Mouse (Mus musculus) brain, embryonic 18.5 days (tissue): ENCODE results near the gene Bahcc1.
A peak's percentile ranks its signal among the peaks of the same experiment; 100 is the strongest.

ENCODE experiments used
- DNase-seq: peaks from one replicate; pipeline ENCODE4 v3.0.0-alpha.2; 2012; ENCODE audit warnings: low read depth, low spot score

Gene Bahcc1

DNA sequence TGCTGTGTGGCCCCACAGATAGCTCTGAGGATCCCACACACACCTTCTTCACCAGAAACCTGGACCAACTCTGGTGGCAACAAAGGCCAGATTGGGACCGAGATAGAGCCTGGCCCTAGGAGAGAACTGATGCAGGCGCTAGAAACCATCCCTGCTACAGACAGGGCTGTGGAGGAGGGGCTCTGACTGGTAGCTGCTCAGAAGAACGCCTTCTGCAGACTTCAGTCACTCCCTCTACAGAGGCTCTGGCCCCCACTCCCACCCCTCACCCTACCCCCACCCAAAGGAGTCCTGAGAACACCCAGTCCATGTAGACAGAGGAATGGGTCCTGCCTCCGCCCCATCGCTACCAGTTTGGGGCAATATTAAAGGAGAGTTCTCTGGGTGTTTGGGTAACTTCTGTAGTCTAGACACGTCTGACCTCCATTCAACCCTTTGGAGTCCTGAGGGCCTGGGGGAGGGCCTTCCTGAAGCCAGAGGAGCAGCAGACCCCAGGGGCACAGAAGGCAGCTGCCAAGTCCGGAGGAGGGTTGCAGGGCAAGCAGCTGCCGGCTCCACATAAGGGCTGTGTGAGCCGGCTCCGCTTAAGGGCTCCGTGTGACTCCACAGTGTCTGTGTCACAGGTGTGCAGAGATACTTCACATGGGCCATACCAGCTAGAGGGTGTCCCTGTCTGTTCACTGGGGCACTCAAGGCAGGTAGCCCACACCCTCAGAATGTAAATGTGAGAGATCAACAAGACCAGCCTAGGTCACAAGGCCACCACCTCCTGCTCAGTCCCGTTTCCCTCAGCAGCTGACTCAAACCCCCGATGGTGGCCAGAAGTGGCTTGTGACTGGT lies 63.8 kb downstream of the Bahcc1 start:
- no peak for DNase-seq

- DNase-seq, result no peak
Measured at GRCm38 (mm10) chr11:120297767-120298166, 65.0 kb downstream of the Bahcc1 start.

GRCm38 (mm10) chr11:120298441-120299141 lies 65.8 kb downstream of the Bahcc1 start:
- DNase-seq, result no peak

DNA sequence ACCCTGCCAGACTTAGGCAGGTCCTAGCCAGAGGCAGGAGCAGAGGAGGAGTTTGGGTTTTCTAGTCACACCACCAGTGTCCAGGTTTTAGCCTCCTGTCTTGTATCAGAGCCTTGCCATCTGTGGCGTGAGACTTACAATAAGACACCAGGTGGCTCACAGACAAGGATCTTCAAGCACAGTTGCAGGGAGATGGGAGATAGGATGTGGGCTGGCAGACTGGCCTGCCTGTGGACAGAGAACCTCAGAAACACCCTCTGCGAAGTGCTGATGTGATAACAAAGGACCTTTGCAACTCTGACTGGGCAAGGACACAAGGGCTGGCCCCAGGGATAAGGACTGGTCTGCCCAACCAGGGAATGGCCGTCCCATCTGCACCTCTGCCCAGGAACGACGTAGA lies 66.7 kb downstream of the Bahcc1 start:
- DNase-seq, result no peak

GRCm38 (mm10) chr11:120303119-120303518 lies 70.4 kb downstream of the Bahcc1 start:
- DNase-seq, result no peak

- no peak for DNase-seq
Measured at GRCm38 (mm10) chr11:120303559-120304349, 71.0 kb downstream of the Bahcc1 start.

DNA sequence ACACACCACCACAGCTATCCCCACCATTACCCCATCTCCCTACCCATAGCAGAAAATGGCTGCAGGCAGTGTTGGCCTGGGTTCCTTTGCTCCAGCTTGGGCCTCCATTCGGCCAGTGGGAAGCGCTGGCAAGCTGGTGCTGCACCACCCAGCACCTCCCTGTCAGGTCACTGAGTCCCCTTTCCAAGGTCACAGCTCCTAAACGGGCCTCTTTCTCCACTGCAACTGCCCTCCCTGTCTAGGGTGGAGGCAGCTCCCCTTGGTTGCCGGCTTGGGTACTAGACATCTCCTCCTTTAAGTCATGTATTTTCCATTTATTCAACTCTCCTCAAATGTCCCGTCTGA lies 71.6 kb downstream of the Bahcc1 start:
- DNase-seq, result no peak

DNA sequence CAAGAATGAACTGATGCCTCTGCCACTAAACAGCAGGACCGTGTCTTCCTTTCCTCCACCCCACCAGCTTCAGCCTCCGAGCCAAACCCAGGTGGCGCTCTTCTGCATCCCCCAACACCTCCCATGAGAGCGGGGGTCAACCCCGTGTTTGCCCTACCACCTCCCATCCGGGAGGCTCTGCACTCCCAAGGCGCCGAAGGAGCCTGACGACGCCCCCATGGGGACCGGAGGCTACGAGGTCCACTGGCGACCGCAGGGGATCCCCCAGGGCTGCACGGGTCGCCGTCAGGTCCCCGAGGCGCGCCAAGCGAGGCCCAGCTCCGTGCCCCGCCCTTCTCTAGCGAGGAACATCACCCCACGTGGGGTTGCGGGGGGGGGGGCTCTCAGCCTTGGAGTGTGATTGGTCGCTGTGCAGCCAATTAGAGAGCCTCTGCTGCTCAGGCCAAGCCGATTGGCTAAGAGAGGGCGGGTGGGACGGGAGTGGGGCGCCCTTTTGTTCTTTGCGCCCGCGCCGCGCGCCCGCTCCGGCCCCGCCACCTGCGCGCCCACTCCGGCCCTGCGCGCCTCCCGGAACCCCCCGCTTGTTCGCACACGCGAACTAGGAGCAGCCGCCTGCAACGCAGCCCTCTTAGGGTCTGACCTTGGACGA lies 72.3 kb downstream of the Bahcc1 start:
- peak; percentile 94 for DNase-seq

DNA sequence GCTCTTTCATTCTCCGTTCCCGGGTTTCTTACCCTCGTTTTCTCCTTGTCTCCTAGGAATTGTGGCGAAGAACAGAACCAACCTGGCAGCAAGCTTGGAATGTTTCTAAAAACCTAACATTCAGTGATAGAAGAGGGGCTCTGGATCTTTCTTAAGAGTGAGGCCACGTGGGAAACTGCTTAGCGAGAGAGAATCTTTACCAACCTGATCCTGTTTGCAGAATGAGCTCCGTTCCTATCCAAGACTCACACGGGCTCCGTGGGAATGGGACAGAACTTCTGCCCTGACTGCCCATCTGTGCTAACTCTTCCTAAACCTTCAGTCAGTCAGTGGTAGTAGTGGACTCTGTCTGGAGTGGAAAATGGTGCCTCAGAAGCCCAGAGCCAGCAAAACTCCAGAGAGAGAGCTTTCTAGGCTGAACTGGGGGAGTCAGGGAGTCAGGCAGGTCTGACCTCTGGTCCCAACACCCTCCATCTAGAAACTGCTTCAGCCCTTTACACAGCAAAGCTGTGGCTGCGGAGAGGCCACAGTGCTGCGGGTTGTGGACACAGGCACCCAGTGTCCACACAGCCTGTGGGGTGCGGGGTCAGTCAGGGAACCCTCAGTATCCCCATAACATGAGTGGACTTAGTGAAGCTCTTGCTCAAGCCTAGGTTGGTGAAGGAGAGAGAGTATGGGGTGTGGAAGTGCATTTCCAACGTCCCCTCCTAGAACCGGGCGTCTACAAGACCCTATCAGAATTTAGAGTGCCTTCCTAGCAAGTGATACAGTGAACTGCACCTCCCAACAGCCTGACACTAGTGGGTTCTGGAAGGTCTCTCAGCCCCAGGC lies 73.0 kb downstream of the Bahcc1 start:
- DNase-seq, result no peak

DNA sequence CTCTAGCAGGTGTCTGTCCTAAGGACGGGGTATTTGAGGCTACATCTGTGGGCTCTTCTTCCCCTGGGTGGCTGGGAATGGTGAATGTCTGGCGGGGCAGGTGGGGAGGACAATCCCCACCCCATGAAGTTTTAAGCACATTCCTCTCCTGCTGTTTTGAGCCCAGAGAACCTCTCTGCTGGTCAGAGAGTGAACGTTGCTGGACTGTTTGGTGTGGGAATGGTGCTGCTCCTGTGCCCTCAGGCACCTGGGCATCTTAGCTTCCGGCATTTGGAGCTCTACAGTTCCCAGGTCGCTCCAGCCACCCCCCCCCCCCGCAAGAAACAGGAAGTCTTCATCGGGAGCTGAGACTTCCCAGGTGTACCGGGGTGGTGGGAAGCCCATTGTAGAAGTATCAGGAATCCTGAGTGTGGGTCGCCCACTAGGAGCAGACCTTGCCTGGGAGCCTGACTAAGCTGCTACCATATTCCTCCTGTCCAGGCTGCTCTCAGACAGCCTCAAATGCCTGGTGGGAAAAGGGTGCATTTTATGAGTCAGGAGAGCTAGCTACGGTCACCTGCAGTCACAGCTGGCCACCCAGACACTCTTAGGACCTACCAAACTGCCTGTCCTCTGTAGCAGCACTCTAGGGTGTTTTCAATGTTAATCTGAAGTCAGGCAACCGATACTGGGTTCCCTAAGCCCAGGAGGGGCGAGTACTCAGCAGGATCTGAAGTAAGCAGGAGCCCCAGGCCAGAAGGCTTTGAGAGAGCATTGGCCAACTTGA lies 73.8 kb downstream of the Bahcc1 start:
- no peak for DNase-seq

GRCm38 (mm10) chr11:120307132-120307413 lies 74.3 kb downstream of the Bahcc1 start:
- no peak for DNase-seq

- peak; percentile 79 for DNase-seq
Measured at GRCm38 (mm10) chr11:120307566-120308430, 75.1 kb downstream of the Bahcc1 start.

- no peak for DNase-seq
Measured at GRCm38 (mm10) chr11:120308441-120309320, 75.9 kb downstream of the Bahcc1 start.

- peak; percentile 93 for DNase-seq
Measured at GRCm38 (mm10) chr11:120310813-120311312, 78.1 kb downstream of the Bahcc1 start.

DNA sequence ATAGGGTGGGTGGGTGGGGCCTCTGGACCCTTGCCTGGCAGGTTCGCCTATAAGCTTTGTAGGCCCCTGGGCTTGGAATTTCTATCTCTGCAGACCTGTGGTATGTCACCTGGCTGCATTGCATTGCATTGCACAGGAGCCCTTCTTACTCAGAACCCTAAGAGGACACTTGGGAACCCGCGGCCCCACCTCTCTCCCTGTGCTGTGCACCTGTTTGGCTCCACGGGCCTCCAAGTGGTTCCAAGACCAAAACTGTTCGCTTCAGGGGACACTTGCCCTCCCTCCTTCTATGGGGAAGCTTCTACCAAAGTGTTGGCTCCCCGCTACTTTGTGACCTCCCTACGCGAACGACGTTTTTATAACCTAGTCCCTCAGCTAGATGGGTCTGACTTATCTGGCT lies 78.8 kb downstream of the Bahcc1 start:
- no peak for DNase-seq

- no peak for DNase-seq
Measured at GRCm38 (mm10) chr11:120312069-120312468, 79.3 kb downstream of the Bahcc1 start.

- no peak for DNase-seq
Measured at GRCm38 (mm10) chr11:120313906-120314685, 81.3 kb downstream of the Bahcc1 start.
